Comparison of ENCODE assay signal across 21 mouse cellular contexts in the genomic region with DNA sequence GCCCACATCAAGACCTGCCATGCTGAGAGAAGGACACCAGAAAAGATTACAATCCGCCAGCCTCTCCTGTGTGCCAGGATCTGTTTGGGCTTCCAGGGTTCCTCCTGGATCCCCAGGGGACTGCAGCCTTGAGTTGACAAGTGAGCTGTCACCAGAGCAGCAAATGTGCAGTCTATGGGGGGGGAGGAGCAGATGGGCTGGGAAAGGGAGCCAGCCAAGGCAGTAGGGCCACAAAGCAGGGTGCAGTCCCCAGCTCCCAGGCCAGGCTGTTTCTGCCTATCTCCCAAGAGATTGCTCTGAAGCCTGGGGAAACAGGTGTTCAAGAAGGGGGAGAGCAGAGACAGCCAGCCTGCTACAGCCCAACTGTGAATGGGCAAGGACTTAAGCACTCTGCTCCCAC.
DNase-seq lines count a peak whose midpoint lies in the region; ATAC-seq and TF ChIP-seq lines count a peak whose summit lies in the region.
"Had no signal": no experiment of that assay in that cellular context is flagged by ENCODE, and none has a peak within 500 bp of the region (broad histone marks: within the 10 kb centered on the region; RNA-seq: fewer than 3 reads in every experiment).

No protein-coding gene starts in this region.

- H3K9me3 ChIP-seq in forebrain, postnatal 0 days (ENCODE audit: low read length): no peaks in the 10 kb centered on the region
- H3K9me3 ChIP-seq: embryonic facial prominence, embryonic 12.5 days; G1E; heart, embryonic 15.5 days; limb, embryonic 13.5 days; liver, embryonic 15.5 days; midbrain, embryonic 12.5 days; neural tube, embryonic 13.5 days had no signal

- ATAC-seq in cerebellum, adult (ENCODE audit: insufficient number of reproducible peaks, low FRiP score, low TSS enrichment): 0 out of 2 replicates have a peak, but pooled peaks have one; percentile 24
- ATAC-seq in forebrain, postnatal 0 days: peak; percentile 38
- ATAC-seq: hindbrain, postnatal 0 days had no signal

- H3K36me3 ChIP-seq in forebrain, postnatal 0 days (ENCODE audit: insufficient read depth): peaks cover 72% of the 10 kb centered on the region

- no peak overlapping the region for H3K4me2 ChIP-seq in forebrain, postnatal 0 days (ENCODE audit: low read depth)
- H3K4me2 ChIP-seq: embryonic facial prominence, embryonic 12.5 days; heart, embryonic 15.5 days; limb, embryonic 13.5 days; liver, embryonic 15.5 days; midbrain, embryonic 12.5 days; neural tube, embryonic 13.5 days had no signal

- WGBS in forebrain, postnatal 0 days: 47% methylated on average over 1 of the region's 1 CpGs

- H3K4me3 ChIP-seq in forebrain, postnatal 0 days (ENCODE audit: low read depth, low read length): no peak overlapping the region
- H3K4me3 ChIP-seq: embryonic facial prominence, embryonic 12.5 days; heart, adult 2 months; heart, embryonic 15.5 days; limb, embryonic 13.5 days; liver, embryonic 15.5 days; midbrain, embryonic 12.5 days; neural tube, embryonic 13.5 days had no signal

- H3K27me3 ChIP-seq in forebrain, postnatal 0 days (ENCODE audit: insufficient read depth, low read length): no peaks in the 10 kb centered on the region
- H3K27me3 ChIP-seq: embryonic facial prominence, embryonic 12.5 days; heart, embryonic 15.5 days; limb, embryonic 13.5 days; liver, embryonic 15.5 days; midbrain, embryonic 12.5 days; neural tube, embryonic 13.5 days had no signal

- no peak overlapping the region for H3K9ac ChIP-seq in forebrain, postnatal 0 days
- H3K9ac ChIP-seq: embryonic facial prominence, embryonic 12.5 days; heart, embryonic 15.5 days; limb, embryonic 13.5 days; liver, embryonic 15.5 days; midbrain, embryonic 12.5 days; neural tube, embryonic 13.5 days had no signal

- no peak for TF ChIP-seq CTCF in forebrain, postnatal 0 days (IDR thresholded peaks at IDR 0.05; ENCODE audit: low read depth)

- H3K4me1 ChIP-seq in forebrain, postnatal 0 days (ENCODE audit: insufficient read depth): no peaks in the 10 kb centered on the region

- DNase-seq in cerebellum, postnatal 14 days: no peak
- DNase-seq in kidney, postnatal 10 days: peak; percentile 8
- no peak for DNase-seq in kidney, adult 18-20 months
- peak; percentile 72 for DNase-seq in adrenal gland, postnatal 10 days
- DNase-seq in forebrain, postnatal 0 days: peak; percentile 45
- DNase-seq in ovary, postnatal 36 days (ENCODE audit: low spot score): no peak
- DNase-seq: cerebellum, adult 9-10 months; gastrocnemius, postnatal 14 days; heart, adult 2 months; kidney, adult 8-10 months; kidney, postnatal 25 days; thymus, postnatal 25 days had no signal

- no peak overlapping the region for H3K27ac ChIP-seq in forebrain, postnatal 0 days (ENCODE audit: low read depth, low read length)
- H3K27ac ChIP-seq: embryonic facial prominence, embryonic 12.5 days; heart, adult 2 months; heart, embryonic 15.5 days; hindbrain, postnatal 0 days; limb, embryonic 13.5 days; liver, embryonic 15.5 days; midbrain, embryonic 12.5 days; neural tube, embryonic 13.5 days had no signal

Comparison
In these comparisons a context has a peak if more than half of its experiments do, and no peak if none do; other contexts are left out.
1. DNase-seq: peak in kidney, postnatal 10 days (single experiment), adrenal gland, postnatal 10 days (single experiment) and forebrain, postnatal 0 days (single experiment); none in cerebellum, postnatal 14 days (0 of 2), kidney, adult 18-20 months (single experiment) and ovary, postnatal 36 days (single experiment).